Mouse (Mus musculus) testis, adult 2 months (tissue): ENCODE results near the gene A130010J15Rik.

Source experiments
- CTCF ChIP-seq: fragments of 200-500 bp; IDR thresholded peaks from 2 replicates; pipeline ENCODE4 v1.5.1; 2012; ENCODE audit warnings: low read depth, mild to moderate bottlenecking, inconsistent platforms, low read length, moderate library complexity; ENCODE audit not compliant: control insufficient read depth, insufficient read depth, insufficient replicate concordance
- POLR2A ChIP-seq: fragments of 200-500 bp; IDR thresholded peaks from 2 replicates; pipeline ENCODE4 v1.6.1; 2012; ENCODE audit warnings: low read depth, mild to moderate bottlenecking, inconsistent platforms, low read length, moderate library complexity; ENCODE audit not compliant: control insufficient read depth

DNA sequence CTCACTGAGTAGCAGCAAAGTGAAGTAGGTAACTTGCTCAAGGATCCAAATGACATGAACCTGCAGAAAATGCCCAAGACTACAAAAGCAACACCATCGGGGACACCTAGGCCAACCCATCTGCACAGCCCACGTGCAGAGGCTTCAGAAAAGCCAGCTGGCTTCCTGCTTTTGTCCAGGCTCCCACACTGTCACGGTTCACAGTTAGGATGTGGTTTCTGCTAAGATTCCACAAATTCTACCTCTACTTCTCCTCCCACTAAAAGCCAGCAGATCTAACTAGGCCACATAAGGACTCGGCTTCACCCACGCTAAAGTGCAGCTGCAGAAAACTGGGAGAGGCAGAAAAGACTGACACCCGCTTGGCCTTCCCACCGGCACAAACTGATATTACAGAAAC lies 45.1 kb upstream of the A130010J15Rik start:
- TF ChIP-seq POLR2A (no peak), CTCF (no peak)
